Mouse (Mus musculus): ENCODE measurements around the gene Gng7. TPM values are rescaled to one million over a fixed set of nuclear protein-coding genes. Genes with fewer than 3 reads are reported as not detected.
A peak's percentile ranks its signal among the peaks of the same experiment; 100 is the strongest.

Gene Gng7
- polyA plus RNA-seq, 1 experiment from 2014 or later: 8.0 TPM

DNA sequence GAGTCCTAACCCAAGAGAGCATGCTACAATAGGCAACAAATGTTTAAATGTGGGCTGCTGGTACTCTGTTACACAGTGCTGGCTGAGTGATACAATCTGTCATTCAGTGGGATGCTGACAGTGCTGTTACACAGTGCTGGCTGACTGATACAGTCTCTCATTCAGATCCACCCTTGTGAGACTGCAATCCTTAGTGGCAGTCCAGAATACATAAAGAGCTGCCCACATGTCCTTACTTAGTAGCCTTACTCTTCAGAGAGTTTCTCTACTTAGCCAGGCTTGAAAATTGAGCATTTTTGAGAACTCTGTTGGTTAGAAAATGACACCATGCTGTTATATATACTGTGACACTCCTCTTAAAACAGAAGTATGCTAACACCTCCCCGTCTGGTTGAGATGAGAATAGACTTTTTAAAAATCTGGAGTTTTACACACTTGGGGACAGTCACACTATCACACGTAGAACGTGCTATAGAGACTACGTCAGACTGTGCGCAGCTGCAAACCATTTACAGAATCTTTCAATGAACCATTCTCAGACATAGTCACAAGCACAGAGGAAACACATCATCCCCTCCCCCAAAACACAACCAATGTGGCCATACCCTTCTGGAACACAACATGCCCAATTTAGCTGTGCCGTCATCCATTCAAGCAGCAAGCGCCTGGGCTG lies 8.6 kb downstream of the Gng7 start:
- 93% methylated on average over 7 of the region's 7 CpGs for WGBS

GRCm38 (mm10) chr10:81001161-81001560 lies 13.6 kb downstream of the Gng7 start:
- WGBS: 54% methylated on average over 10 of the region's 10 CpGs
- Histone ChIP-seq H3K4me3 (ENCODE audit: low read depth, low read length) (no peak overlapping the region), H3K9ac (ENCODE audit: low read length) (no peak overlapping the region), H3K36me3 (ENCODE audit: control insufficient read depth, insufficient read depth, low read length) (no peaks in the 10 kb centered on the region), H3K4me2 (ENCODE audit: low read depth, low read length, severe bottlenecking) (no peak overlapping the region), H3K9me3 (ENCODE audit: control insufficient read depth, low read length) (no peaks in the 10 kb centered on the region; the same call in 1 of the 2 replicates), H3K27me3 (ENCODE audit: control insufficient read depth, insufficient read depth, low read length) (no peaks in the 10 kb centered on the region; the same call in 1 of the 2 replicates), H3K4me1 (replicated peaks; ENCODE audit: control insufficient read depth, insufficient read depth, low read length) (peaks cover 7% of the 10 kb centered on the region), H3K27ac (ENCODE audit: low read depth, low read length) (no peak overlapping the region)
- ATAC-seq (replicated peaks; ENCODE audit: low FRiP score) (no peak), DNase-seq (ENCODE audit: low spot score) (no peak)

More for the DNA sequence above, 8.6 kb downstream of the Gng7 start:
- Histone ChIP-seq H3K9ac (ENCODE audit: low read length) (no peak overlapping the region; the same call in 1 of the 2 replicates), H3K4me3 (ENCODE audit: low read depth, low read length) (no peak overlapping the region), H3K4me1 (replicated peaks; ENCODE audit: control insufficient read depth, insufficient read depth, low read length) (no peaks in the 10 kb centered on the region), H3K27me3 (ENCODE audit: control insufficient read depth, insufficient read depth, low read length) (no peaks in the 10 kb centered on the region), H3K4me2 (ENCODE audit: low read depth, low read length, severe bottlenecking) (no peak overlapping the region), H3K27ac (ENCODE audit: low read depth, low read length) (no peak overlapping the region), H3K36me3 (ENCODE audit: control insufficient read depth, insufficient read depth, low read length) (no peaks in the 10 kb centered on the region), H3K9me3 (ENCODE audit: control insufficient read depth, low read length) (no peaks in the 10 kb centered on the region)
- DNase-seq (ENCODE audit: low spot score) (no peak), ATAC-seq (replicated peaks; ENCODE audit: low FRiP score) (no peak)

DNA sequence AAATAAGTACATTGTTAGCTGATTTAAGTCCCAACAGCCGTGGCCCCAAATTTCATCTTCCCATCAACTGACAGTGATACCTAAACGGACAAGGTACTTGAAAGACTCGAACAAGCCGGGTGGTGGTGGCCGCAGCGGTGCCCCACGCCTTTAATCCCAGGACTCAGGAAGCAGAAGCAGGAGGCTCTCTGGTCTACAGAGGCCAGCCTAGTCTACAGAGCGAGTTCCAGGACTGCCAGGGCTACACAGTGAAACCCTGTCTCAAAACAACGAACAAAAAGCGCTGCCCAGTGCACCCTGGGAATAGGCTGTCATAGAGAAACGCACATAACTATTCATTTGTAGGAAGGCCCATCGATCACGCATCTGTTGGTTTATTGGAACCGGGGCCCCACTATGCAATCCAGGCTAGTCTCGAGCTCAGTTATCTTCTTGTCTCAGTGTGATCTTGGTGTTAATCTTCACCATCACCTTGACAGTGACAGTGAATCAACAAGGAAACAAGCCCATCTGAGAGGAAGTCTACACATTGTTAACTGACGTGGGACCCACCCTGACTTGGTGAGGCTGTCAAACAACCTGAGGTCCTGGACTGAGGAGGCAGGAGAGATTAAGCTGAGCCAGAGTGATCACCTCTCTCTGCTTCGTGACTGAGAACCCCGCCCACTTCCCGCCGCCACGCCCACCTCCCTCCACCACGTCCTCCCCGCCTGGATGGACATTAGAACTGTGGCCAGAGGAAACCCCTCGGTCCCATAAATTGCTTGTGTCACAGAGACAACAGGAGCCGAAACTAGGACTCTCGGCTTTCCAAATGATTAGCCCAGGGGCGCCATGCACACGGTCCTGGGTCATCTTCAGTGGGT lies 14.3 kb downstream of the Gng7 start:
- Histone ChIP-seq H3K4me1 (replicated peaks; ENCODE audit: control insufficient read depth, insufficient read depth, low read length) (peaks cover 7% of the 10 kb centered on the region), H3K36me3 (ENCODE audit: control insufficient read depth, insufficient read depth, low read length) (no peaks in the 10 kb centered on the region), H3K4me3 (ENCODE audit: low read depth, low read length) (no peak overlapping the region), H3K9ac (ENCODE audit: low read length) (no peak overlapping the region), H3K27ac (ENCODE audit: low read depth, low read length) (no peak overlapping the region), H3K27me3 (ENCODE audit: control insufficient read depth, insufficient read depth, low read length) (no peaks in the 10 kb centered on the region; the same call in 1 of the 2 replicates), H3K9me3 (ENCODE audit: control insufficient read depth, low read length) (no peaks in the 10 kb centered on the region; the same call in 1 of the 2 replicates), H3K4me2 (ENCODE audit: low read depth, low read length, severe bottlenecking) (no peak overlapping the region)
- 54% methylated on average over 28 of the region's 28 CpGs for WGBS
- DNase-seq (ENCODE audit: low spot score): no peak
- ATAC-seq (replicated peaks; ENCODE audit: low FRiP score): no peak

DNA sequence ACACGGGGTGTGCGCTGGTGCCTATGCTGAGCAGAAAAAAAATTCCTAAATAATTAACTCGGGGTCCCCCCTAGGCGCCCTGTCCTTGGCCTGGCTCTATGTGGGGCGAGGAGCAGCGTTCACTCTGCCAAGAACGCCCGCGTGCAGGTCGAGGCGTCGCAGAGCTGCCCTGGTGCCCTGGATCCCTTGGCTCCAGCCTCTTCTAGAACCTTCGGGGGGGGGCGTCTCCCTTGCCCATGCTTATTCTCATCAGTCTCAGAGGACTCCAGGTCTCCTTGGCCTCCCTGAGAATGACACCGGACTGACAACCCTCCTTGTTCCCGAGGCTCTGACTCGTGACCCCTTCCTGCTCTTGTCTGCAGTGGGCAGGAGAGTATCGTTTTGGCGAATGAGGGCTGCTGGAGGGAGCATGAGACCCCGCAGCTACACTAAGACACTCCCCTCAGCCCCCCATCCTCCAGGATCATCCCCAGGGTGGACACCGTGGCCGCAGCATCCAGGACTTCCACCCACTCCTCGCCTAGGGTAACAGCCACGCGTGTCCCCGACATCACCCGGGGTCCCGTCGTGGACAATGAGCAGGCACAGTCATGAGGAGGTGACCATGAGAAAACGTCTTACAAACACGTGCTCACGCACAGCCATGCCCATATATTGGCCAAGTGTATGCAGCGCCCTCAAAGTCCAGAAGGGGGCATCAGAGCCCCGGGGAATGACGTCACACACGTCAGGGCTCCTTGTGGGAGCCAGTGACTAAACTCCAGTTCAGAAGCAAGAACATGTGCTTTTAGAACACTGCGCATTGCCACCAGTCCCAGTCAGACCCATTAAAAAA lies 15.2 kb downstream of the Gng7 start:
- 34% methylated on average over 37 of the region's 37 CpGs for WGBS

DNA sequence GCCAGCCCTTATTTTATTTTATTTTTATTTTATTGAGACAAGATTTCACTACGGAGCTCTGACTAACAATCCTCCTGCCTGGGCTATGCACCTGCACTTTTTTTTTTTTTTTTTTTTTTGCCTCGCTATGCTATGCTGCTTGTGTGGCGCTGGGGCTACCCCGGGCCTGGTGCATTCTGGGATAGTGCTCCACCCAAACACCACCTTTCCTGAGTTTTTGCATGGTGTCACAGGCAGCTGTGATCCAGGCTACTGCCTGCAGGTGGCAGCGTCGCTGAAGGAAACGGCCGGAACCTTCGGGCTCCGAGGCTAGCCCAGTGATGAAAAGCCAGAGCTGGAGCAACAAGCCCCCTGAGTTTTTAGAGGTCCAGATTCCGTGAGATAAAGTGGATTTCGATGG lies 16.0 kb downstream of the Gng7 start:
- WGBS: 18% methylated on average over 12 of the region's 12 CpGs
- Histone ChIP-seq H3K36me3 (ENCODE audit: control insufficient read depth, insufficient read depth, low read length) (no peaks in the 10 kb centered on the region), H3K27ac (ENCODE audit: low read depth, low read length) (no peak overlapping the region), H3K4me1 (replicated peaks; ENCODE audit: control insufficient read depth, insufficient read depth, low read length) (peaks cover 7% of the 10 kb centered on the region), H3K27me3 (ENCODE audit: control insufficient read depth, insufficient read depth, low read length) (no peaks in the 10 kb centered on the region; the same call in 1 of the 2 replicates), H3K9me3 (ENCODE audit: control insufficient read depth, low read length) (no peaks in the 10 kb centered on the region; the same call in 1 of the 2 replicates), H3K4me3 (ENCODE audit: low read depth, low read length) (no peak overlapping the region), H3K4me2 (ENCODE audit: low read depth, low read length, severe bottlenecking) (no peak overlapping the region), H3K9ac (ENCODE audit: low read length) (no peak overlapping the region)
- peak; percentile 80 for DNase-seq (ENCODE audit: low spot score)
- 0 out of 2 replicates have a peak, but pooled peaks have one; percentile 10 for ATAC-seq (replicated peaks; ENCODE audit: low FRiP score)

More for the DNA sequence above, 15.2 kb downstream of the Gng7 start:
- H3K36me3 ChIP-seq (ENCODE audit: control insufficient read depth, insufficient read depth, low read length): no peaks in the 10 kb centered on the region
- no peak overlapping the region for H3K4me3 ChIP-seq (ENCODE audit: low read depth, low read length)
- H3K27ac ChIP-seq (ENCODE audit: low read depth, low read length): no peak overlapping the region
- H3K9ac ChIP-seq (ENCODE audit: low read length): no peak overlapping the region
- H3K9me3 ChIP-seq (ENCODE audit: control insufficient read depth, low read length): no peaks in the 10 kb centered on the region; the same call in 1 of the 2 replicates
- H3K27me3 ChIP-seq (ENCODE audit: control insufficient read depth, insufficient read depth, low read length): no peaks in the 10 kb centered on the region; the same call in 1 of the 2 replicates
- ATAC-seq (replicated peaks; ENCODE audit: low FRiP score) (peak; percentile 68), DNase-seq (ENCODE audit: low spot score) (peak; percentile 91)
- H3K4me2 ChIP-seq (ENCODE audit: low read depth, low read length, severe bottlenecking): no peak overlapping the region
- peaks cover 7% of the 10 kb centered on the region for H3K4me1 ChIP-seq (replicated peaks; ENCODE audit: control insufficient read depth, insufficient read depth, low read length)

DNA sequence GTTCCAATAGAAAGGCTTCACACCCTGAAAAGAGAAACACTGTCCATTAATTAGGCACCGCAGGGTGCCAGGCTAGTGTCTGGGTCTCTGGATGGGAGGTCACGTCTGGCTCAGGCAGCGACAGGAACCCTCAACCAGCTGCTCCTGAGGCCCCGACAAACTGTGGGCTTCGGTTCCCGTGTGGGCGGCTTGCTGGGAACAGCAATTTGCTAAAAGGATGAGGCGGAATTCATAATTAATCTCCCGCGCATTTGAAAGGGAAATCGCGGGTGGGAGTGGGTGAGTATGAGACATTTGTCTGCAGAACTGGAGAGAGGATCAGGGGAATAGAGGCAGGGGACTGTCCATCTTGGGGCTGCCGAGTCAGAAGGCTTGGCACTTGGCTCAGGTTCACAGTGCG lies 16.7 kb downstream of the Gng7 start:
- Histone ChIP-seq H3K4me1 (replicated peaks; ENCODE audit: control insufficient read depth, insufficient read depth, low read length) (peaks cover 7% of the 10 kb centered on the region), H3K27ac (ENCODE audit: low read depth, low read length) (no peak overlapping the region)

DNA sequence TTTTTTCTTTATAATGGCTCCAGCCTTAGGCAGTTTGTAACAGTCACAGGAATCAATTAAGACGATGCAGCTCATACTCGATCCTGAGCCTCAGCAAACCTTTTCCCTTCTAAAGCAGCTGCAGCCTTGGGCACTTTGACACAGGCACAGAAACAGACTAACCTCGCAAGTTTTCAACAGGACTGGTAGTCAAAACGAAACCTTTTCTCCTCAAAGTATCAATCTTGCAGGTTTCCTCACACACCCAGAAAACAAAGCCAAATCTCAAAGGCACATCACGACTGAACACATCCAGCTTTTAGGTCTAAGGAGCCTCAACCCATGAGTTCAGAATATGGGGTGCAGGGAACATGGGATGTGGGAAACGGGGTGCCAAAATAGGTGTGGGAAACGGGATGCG lies 17.4 kb downstream of the Gng7 start:
- H3K4me2 ChIP-seq (ENCODE audit: low read depth, low read length, severe bottlenecking): no peak overlapping the region
- ATAC-seq (replicated peaks; ENCODE audit: low FRiP score): no peak
- DNase-seq (ENCODE audit: low spot score): no peak
- no peaks in the 10 kb centered on the region; the same call in 1 of the 2 replicates for H3K27me3 ChIP-seq (ENCODE audit: control insufficient read depth, insufficient read depth, low read length)
- no peaks in the 10 kb centered on the region; the same call in 1 of the 2 replicates for H3K9me3 ChIP-seq (ENCODE audit: control insufficient read depth, low read length)
- no peak overlapping the region for H3K4me3 ChIP-seq (ENCODE audit: low read depth, low read length)
- H3K4me1 ChIP-seq (replicated peaks; ENCODE audit: control insufficient read depth, insufficient read depth, low read length): peaks cover 7% of the 10 kb centered on the region
- H3K36me3 ChIP-seq (ENCODE audit: control insufficient read depth, insufficient read depth, low read length): no peaks in the 10 kb centered on the region
- 84% methylated on average over 8 of the region's 8 CpGs for WGBS
- H3K9ac ChIP-seq (ENCODE audit: low read length): no peak overlapping the region
- H3K27ac ChIP-seq (ENCODE audit: low read depth, low read length): no peak overlapping the region

More for the DNA sequence above, 16.7 kb downstream of the Gng7 start:
- H3K9me3 ChIP-seq (ENCODE audit: control insufficient read depth, low read length): no peaks in the 10 kb centered on the region; the same call in 1 of the 2 replicates
- H3K9ac ChIP-seq (ENCODE audit: low read length): no peak overlapping the region
- WGBS: 41% methylated on average over 14 of the region's 14 CpGs
- no peaks in the 10 kb centered on the region; the same call in 1 of the 2 replicates for H3K27me3 ChIP-seq (ENCODE audit: control insufficient read depth, insufficient read depth, low read length)
- no peak for DNase-seq (ENCODE audit: low spot score)
- H3K4me2 ChIP-seq (ENCODE audit: low read depth, low read length, severe bottlenecking): no peak overlapping the region
- no peaks in the 10 kb centered on the region for H3K36me3 ChIP-seq (ENCODE audit: control insufficient read depth, insufficient read depth, low read length)
- H3K4me3 ChIP-seq (ENCODE audit: low read depth, low read length): no peak overlapping the region
- no peak for ATAC-seq (replicated peaks; ENCODE audit: low FRiP score)

DNA sequence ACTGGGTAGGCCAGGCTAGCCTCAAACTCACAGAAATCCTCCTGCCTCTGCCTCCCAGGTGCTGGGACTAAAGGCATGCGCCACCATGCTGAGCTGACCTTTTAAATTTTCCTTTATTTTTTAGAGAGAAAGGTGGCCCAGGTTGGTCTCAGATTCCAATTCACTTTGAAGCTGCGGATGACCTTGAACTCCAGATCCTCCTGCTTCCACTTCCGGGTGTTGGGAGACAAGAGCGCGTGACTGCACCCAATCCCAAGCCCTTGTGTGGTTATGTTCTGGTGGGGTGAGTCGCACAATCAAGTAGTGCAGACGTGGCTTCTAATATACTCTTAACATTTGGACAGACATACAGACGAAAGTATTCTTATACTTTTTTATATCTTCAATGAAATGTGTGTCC lies 18.2 kb downstream of the Gng7 start:
- Histone ChIP-seq H3K9me3 (ENCODE audit: control insufficient read depth, low read length) (no peaks in the 10 kb centered on the region; the same call in 1 of the 2 replicates), H3K27me3 (ENCODE audit: control insufficient read depth, insufficient read depth, low read length) (no peaks in the 10 kb centered on the region; the same call in 1 of the 2 replicates), H3K4me2 (ENCODE audit: low read depth, low read length, severe bottlenecking) (no peak overlapping the region), H3K27ac (ENCODE audit: low read depth, low read length) (no peak overlapping the region), H3K9ac (ENCODE audit: low read length) (no peak overlapping the region), H3K4me3 (ENCODE audit: low read depth, low read length) (no peak overlapping the region), H3K4me1 (replicated peaks; ENCODE audit: control insufficient read depth, insufficient read depth, low read length) (peaks cover 7% of the 10 kb centered on the region), H3K36me3 (ENCODE audit: control insufficient read depth, insufficient read depth, low read length) (no peaks in the 10 kb centered on the region)
- no peak for DNase-seq (ENCODE audit: low spot score)
- ATAC-seq (replicated peaks; ENCODE audit: low FRiP score): no peak
- WGBS: 96% methylated on average over 8 of the region's 8 CpGs
